Mouse (Mus musculus) c-Kit-positive CD71-positive TER-119-negative erythroid progenitor cells, embryonic 14.5 days (primary cell): ENCODE data around the gene Gpr84.
"Not testable (repeated sequence)": the region's sequence is repeated elsewhere in the genome, so short reads cannot be mapped to it uniquely, and the experiment has no call there.

Source experiments
- DNase-seq: peaks from one replicate; pipeline ENCODE4 v3.0.0-alpha.2; 2013; ENCODE audit warnings: low read depth

Gene Gpr84

DNA sequence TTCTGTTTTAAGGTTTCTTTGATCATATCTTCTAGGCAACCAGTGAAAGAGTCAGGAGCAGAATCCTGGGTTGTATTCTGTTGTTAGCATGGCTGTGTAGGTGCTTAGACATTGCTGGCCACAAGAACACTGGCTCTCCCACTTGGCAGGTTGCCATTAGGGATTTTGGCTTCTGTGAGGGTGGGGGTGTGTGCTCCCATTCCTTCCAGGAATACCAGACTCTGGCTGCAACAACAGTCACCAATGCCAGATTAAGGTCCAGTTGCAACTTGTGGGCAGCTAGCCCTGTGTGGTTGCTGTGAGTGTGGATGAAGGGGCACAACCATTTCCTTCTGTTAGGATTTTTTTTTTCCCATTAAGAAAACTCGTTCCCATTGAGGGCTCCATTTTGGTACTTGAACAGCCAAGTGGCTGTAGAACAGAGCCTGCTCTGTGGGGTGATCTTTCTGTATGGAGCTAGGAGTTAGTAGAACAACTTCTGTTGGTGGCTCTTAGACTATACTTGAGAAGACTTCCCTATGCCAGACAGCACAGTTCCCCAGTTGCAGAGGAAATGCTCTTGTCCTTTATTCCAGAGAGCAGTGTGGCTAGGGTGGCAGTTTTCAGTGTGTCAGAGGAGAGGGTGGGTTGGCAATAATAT, 24.5 kb downstream of the Gpr84 start:
- DNase-seq: no peak

DNA sequence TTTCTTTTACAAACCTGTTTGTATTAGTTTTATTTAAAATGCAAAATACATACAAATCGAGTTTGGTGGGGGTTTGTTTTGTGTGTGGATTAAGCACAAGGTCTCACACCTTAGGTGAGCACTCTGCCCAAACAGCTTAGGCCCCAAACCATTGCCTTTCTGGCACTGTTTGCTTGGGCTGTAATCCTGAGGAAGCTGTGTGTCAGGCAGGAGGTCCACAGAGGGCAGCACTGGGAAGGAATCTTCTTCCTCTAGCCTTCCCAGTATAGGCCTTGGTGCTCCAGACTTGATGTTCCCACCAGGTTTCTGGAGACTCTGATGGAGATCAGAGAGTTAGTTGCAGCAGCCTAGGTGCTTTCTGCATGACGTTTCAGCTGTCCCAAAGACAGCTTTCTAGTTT, 25.8 kb downstream of the Gpr84 start:
- DNase-seq: no peak

DNA sequence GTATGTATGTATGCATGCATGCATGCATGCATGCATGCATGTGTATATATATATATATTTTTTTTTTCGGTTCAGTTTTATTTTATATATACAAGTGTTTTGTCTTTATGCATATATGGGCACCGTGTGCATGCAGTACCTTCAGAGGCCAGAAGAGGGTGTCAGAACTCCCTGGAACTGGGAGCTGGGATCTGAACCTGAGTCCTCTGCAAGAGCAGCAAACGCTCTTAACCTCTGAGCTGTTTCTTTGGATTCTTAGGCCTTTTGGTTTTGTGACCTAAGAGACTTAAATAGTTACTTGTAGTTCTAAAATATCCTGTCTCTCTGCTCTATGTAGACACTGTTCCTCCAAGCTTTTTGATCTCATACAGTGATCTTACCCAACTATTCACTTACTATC, 26.3 kb downstream of the Gpr84 start:
- no peak for DNase-seq

- DNase-seq: no peak
Observed at GRCm38 (mm10) chr15:103281465-103282205, 28.8 kb downstream of the Gpr84 start.

- no peak for DNase-seq
Observed at GRCm38 (mm10) chr15:103280817-103281464, 29.5 kb downstream of the Gpr84 start.

- no peak for DNase-seq
Observed at GRCm38 (mm10) chr15:103279750-103280149, 30.7 kb downstream of the Gpr84 start.

DNA sequence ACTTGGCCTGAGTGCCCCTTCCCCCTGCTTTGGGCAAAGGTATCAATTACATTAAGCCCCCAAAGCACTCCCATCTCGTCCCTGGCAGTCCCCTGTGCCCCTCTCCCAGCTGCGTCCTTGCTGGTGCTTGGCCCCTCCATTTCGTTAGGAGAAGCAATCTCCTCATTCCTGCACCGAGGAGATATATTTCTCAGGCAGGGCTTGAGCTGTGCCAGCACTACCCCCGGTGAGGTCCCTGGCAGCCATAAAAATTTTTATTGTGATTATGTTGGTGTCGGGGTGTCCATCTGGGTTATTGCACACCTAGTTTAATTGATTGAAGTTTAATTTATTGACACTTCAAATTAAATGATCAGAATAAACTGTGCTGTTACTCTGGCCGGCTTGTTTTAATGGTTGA, 32.5 kb downstream of the Gpr84 start:
- DNase-seq: no peak

DNA sequence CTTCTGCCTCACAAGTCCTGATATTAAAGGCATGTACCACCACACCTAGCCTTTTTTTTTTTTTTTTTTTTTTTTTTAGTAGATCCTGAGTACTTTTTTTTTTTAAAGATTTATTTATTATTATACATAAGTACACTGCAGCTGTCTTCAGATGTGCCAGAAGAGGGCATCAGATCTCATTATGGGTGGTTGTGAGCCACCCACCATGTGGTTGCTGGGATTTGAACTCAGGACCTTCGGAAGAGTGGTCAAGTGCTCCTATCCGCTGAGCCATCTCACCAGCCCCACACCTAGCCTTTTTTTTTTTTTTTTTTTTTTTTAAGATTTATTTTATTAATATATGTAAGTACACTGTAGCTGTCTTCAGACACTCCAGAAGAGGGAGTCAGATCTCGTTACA, 34.5 kb downstream of the Gpr84 start:
- DNase-seq: not testable (repeated sequence)

DNA sequence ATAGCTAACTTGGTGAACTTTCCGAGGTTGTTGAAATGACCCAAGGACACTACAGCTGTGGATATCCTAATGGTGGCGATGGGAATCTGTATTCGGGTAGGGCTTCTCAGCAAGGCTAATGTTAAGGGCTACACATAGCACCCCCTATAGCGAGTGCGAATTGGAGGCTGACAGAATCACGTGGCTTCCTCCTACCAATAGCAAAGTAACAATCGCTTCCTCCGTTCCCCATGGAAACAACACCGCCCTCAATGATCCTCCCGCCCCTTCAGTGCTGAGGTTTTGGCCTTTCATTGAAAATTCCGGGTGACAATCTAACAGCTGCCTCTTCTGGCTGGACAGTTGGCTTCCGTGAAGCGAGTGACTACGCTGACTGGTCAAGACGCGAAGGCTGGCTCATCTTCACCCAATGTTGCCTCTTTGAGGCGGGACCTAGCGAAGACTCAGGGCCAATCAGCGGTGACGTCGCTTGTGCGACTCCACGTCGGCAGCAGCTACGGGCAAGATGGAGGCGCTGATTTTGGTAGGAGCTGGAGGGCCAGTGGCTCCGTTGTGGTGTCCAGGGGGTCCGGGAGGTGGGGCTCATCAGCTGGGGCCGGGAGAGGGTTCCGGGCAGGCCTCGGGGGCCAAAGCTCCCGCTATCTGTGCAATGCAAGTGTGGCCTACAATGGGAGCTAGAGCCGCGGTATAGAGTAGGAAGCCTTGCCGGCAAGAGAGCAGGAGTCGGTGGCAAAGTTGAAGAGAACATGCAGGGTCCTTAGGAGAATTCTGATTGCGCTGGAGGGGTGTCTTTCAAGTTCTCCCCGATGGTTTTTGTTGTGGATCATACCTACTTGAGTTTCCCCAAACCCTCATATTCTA, 37.8 kb downstream of the Gpr84 start, which contains the start of gene Copz1:
Gene Copz1, plus strand, starts transcription at position 296 of the 861 bp plus-strand sequence.
- peak; percentile 99 for DNase-seq

- no peak for DNase-seq
Observed at GRCm38 (mm10) chr15:103268903-103269302, 41.5 kb downstream of the Gpr84 start.

DNA sequence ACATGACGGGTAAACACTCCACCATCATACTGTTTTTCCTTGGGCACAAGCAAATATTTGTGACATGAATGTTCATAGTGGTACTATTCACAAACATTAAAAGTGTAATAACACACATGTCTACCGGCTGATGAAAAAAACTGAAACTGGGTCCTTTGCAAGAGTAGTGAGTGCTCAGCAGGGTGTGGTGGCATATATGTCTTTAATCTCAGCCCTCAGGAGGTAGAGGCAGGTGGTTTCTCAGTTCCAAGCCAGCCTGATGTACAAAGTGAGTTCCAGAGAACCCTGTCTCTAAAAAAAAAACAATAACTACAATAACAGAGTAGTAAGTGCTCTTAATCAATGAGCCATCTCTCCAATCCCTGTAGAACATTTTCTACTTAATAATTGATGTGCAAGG, 45.6 kb downstream of the Gpr84 start:
- no peak for DNase-seq

DNA sequence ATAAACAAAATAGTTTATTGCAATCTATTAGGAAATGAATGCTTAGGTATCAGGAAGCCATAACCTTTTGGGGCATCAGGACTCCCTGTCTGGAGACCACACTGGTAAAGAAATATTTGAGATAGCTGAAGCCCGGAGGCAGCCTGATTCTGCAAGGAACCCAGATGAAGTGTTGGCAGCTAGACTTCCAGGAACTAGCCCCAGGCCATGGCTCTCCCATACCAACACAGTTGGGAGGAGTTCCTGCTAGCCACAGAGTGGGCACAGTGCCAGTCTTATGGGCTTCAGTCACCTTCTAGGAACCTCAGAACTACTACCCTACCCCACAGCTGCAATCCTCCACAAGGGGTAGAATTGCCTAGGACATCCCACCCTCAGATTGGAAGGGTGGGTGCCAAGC, 50.4 kb downstream of the Gpr84 start:
- DNase-seq: no peak

GRCm38 (mm10) chr15:103259162-103259561, 51.2 kb downstream of the Gpr84 start:
- no peak for DNase-seq
